Mouse (Mus musculus): ENCODE results near the gene Vezt.
A peak's percentile ranks its signal among the peaks of the same experiment; 100 is the strongest.

The Vezt gene

GRCm38 (mm10) chr10:94035658-94036374, at the start of gene Vezt, which contains the start of gene Fgd6:
Vezt (minus strand) TSS chr10:94035817.
Fgd6 (plus strand) TSS chr10:94036001.
- peak; percentile 98 for DNase-seq (ENCODE audit: low spot score in 2 of 2)

- no peak for DNase-seq (ENCODE audit: low spot score in 2 of 2)
Measured at GRCm38 (mm10) chr10:94082040-94082734, 46.6 kb upstream of the Vezt start.

DNA sequence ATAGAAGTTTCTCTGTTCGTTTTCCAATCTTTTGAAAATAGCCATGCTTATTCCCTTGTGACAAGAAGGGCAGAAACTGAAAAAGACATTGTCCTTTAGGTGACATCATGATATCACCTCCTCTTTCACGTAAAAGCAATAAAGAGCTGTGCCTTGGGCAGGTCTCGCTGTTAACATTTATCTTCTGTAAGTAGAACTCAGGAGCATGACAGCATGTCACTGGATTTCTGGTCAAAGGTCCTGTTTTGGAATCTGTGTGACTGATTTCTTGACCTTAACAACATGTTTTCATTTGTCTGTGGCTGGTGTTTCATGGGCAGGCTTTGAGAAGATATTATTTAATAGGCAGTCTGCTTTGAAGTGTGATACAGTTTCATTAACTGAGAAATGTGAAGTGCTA, 45.1 kb upstream of the Vezt start:
- DNase-seq (ENCODE audit: low spot score in 2 of 2) = no peak

- DNase-seq (ENCODE audit: low spot score in 2 of 2) = no peak
Measured at GRCm38 (mm10) chr10:94076966-94077825, 41.6 kb upstream of the Vezt start.

- no peak for DNase-seq (ENCODE audit: low spot score in 2 of 2)
Measured at GRCm38 (mm10) chr10:94072916-94073465, 37.4 kb upstream of the Vezt start.

DNA sequence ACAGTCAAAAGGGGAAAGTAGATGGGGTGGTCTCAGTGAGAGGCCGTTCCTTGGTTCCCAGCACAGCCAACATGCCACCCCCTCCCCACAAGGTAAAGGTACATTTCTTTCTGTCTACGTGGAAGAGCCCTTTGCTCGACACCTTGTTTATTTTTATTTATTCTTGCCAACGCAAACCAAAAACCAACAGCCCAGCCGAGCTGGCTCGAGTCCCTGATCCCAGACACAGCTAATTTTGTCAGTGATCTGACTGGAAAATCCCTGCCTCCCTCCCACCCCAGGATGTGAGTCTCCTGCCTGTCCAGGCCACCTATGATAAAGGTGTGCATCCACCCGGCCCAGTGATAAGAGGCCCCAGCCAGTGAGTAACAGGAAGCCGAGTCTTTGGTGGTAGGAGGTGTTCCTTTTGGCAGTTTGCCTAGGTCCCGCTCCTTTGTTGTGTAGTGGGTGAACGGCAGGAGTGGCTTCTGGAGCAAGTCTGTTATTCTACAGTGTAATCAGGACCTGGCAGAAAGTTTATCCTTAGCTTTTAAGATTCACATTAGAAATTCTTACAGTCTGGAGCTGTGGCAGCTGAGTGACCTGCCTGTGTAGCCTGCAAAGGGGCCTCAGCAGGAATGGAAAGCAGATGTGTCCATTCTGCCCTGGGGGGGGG, 36.8 kb upstream of the Vezt start:
- DNase-seq (ENCODE audit: low spot score in 2 of 2) = peak; percentile 12 to 15

DNA sequence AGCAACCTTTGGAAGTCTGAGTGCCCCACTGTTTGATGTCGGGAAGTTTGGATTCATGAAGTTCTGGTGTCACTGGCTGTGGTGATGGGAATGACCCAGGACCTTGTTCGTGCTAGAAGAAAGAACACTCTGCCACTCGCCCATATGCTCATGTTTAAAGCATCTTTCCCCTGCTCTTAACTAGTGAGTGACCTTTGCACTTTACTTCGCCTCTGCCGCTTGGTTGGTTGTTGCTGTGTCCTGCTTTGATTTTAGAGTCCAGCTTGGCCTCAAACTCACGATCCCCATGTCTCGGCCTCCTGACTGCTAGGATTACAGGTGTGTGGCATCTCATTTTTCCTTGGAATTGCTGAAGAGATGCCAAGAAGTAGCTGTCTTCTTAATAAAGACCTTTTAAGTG, 36.0 kb upstream of the Vezt start:
- DNase-seq (ENCODE audit: low spot score in 2 of 2) = no peak

DNA sequence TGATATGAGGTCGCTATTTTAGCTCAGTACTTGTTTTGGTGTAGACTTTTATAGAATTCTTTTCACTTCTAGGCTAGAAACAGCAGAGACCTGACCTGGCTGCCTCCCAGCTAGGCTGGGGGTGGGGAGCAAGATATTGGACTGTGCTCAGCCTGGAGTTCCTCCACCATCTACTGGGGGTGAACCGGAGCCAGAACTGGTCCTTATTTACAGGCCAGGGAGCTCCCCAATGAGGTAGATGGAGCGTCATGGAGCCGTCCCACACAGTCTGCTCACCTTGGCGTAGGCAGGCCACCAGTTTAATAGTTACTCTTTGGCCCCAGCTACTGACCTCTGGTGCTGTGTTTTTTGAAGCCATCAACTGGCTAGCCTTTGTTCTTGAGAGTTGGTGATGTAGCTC, 33.1 kb upstream of the Vezt start:
- DNase-seq (ENCODE audit: low spot score in 2 of 2) = no peak

GRCm38 (mm10) chr10:94066896-94067295, 31.3 kb upstream of the Vezt start:
- no peak for DNase-seq (ENCODE audit: low spot score in 2 of 2)

DNA sequence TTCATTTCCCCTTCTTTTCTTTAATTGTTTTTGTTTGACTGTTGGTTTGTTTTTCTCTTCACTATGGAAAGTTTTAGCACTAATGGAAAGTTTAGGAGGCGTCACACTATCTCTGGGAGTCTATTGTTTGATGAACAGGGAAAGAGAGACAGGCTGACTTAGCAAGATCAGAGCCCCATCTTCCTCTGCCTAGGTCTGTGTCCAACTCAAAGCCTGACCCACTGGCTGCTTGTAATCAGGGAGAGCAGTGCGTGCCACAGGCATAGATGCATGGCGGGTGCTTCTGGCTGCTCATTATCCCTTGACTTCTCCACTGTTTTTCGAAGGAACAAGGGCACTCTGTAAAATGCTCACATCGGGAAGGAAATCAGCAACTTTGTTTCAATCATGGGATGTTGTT, 26.7 kb upstream of the Vezt start:
- DNase-seq (ENCODE audit: low spot score in 2 of 2) = no peak

- no peak for DNase-seq (ENCODE audit: low spot score in 2 of 2)
Measured at GRCm38 (mm10) chr10:94060190-94060589, 24.6 kb upstream of the Vezt start.

GRCm38 (mm10) chr10:94059618-94060055, 24.0 kb upstream of the Vezt start:
- DNase-seq (ENCODE audit: low spot score in 2 of 2) = peak in 1 of 2 experiments; percentile 29

- no peak for DNase-seq (ENCODE audit: low spot score in 2 of 2)
Measured at GRCm38 (mm10) chr10:94056487-94056886, 20.9 kb upstream of the Vezt start.

DNA sequence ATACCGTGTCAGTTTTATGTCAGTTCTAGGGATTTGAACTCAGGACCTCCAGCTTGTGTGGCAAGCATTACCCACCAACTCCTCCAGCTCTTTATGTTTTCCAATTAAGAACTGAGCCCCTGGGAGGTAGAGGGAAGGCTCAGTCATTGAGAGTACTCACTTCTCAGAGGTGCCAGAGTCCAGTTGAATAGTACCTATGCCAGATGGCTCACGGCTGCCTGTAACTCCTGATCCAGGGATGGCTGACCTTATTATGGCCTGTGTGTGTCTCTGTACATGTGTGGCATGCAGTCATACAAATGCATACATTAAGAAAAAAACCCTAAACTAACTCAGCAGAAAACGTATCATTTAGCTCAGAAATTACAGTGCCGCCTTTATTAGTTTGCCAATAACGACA, 15.1 kb upstream of the Vezt start:
- no peak for DNase-seq (ENCODE audit: low spot score in 2 of 2)

GRCm38 (mm10) chr10:94049121-94049520, 13.5 kb upstream of the Vezt start:
- peak in 1 of 2 experiments; percentile 12 for DNase-seq (ENCODE audit: low spot score in 2 of 2)

GRCm38 (mm10) chr10:94047845-94048559, 12.4 kb upstream of the Vezt start:
- DNase-seq (ENCODE audit: low spot score in 2 of 2) = no peak

DNA sequence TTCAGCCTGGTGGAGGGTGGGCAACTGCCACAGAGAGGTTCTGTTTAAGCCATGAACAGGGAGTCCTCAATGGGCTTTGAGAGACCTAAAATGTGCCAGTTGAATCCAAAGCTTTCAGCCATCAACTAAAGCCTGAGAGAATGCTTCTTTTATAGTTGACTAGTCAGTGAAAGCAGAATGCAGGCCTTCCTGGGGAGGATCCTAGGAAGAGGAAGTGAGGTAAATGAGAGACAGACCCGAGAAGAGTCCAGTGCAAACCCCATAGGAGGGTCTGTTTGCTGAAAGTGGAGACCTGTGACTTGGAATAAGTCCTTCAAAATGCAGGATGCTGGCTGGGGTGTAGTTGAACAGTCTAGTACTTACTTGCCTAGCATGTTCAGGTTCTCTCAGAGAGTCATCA, 11.4 kb upstream of the Vezt start:
- no peak for DNase-seq (ENCODE audit: low spot score in 2 of 2)

DNA sequence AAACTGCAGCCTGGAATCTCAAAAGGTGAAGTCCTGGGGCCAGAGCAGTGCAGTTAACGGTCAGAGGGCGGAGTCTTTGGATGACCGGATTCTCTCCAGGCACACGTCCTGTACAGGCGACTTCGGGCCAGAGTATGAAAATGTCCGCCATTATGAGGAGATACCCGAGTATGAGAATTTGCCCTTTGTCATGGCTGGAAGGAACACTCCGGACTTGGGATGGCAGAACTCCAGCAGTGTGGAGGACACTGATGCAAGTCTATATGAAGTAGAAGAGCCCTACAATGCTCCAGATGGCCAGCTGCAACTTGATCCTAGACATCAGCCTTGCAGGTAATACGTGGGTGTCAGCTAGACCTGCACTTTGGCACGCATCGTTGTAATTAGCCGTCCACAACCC, 9.7 kb upstream of the Vezt start:
- no peak for DNase-seq (ENCODE audit: low spot score in 2 of 2)

DNA sequence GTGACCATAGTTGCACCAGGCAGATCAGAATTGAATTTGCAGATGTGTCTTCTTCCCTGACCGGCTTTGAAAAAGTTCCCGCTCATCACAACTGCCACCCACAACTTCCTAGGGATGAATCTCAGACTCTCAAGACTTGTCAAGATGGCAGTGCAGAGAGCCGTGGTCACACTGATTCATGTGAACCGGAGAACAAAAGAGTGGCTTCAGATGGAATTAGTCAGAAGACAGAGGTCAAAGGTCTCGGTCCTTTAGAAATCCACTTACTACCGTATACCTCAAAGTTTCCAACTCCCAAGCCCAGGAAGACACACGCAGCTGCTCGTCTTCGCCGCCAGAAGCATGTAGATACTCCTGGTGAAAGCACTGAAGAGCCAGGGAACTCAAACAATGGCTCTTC, 8.3 kb upstream of the Vezt start:
- DNase-seq (ENCODE audit: low spot score in 2 of 2) = no peak

DNA sequence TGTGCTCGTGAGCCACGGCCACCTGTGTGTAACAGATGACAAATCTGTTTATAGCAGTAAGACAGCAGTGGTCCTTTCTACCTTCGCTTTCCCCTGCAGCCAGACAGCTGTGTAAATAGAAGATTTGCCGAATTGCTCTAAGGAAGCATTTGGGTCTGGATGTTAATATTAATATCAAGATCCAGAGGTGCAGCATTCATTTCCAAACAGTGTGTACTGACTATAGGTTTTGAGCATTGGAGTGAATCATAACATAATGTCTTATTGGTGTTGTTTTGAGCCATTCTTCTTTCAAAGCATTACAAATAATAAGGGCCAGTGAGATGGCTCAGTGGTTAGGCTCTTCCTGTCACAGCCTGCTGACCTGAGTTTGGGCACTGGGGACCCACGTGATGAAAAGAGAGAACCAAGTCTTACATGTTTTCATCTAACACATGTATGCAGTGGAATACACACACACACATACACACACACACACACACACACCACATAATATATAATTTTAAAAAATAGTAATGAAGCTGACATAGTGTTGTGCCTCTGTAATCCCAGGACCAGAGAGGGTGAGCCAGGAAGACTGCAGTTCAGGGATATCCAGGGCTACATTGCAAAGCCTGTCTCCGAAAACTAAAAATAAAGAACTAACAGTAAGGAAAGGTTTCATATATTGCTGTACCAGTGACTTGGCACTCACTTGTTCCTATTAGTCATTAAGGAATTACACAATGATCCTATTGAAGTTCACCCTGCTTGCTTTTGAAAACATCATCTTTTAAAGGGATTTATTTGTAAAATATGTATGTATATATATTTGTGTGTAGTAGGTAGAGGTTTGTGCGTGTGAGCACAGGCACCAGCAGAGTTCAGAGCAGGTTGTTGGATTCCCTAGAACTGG, 3.0 kb upstream of the Vezt start:
- DNase-seq (ENCODE audit: low spot score in 2 of 2) = no peak

Data from urinary bladder, postnatal 36 days (tissue).